Mouse (Mus musculus) cortical plate, adult 2 months (tissue): ENCODE measurements at regions not wholly inside any gene's neighbourhood (a gene's known extent, or its start where the extent isn't known, plus 50 kb on each side); places are given as distances from the start of the nearest gene placed in this dataset.

Experiments used
- CTCF ChIP-seq: fragments of 200-500 bp; IDR thresholded peaks from 2 replicates; pipeline ENCODE4 v1.5.1; 2011; ENCODE audit warnings: mild to moderate bottlenecking, control low read depth, low read length; ENCODE audit not compliant: insufficient read depth; ENCODE audit errors: extremely low read depth
- POLR2A ChIP-seq: fragments of 200-500 bp; IDR thresholded peaks from 2 replicates; pipeline ENCODE4 v1.6.1; 2011; ENCODE audit warnings: mild to moderate bottlenecking, low read length, control low read depth; ENCODE audit not compliant: insufficient read depth; ENCODE audit errors: extremely low read depth

DNA sequence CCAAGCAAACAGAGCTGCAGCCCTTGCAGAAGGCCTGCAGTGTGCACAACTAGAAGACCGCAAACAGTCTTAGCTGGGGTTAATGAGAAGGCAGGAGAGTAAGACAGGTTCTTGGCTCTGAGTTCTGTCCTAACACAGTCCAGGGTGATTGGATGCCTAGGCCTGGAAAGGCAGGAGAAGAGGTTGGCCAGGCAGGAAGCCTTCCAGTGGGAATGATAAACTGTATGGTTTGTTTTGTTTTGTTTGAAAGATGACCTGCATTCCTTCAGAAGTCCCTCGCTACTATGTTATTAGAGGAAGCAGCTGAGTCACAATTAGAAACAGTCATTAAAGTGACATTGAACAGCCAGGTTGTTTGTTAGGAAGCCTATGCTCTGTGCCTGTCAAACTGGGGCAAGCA lies 831.5 kb downstream of the Gm9195 start:
- no peak for TF ChIP-seq POLR2A
- no peak for TF ChIP-seq CTCF
